Mouse (Mus musculus) neutrophil, adult 83 days (primary cell): Measurements from ENCODE around the gene Phox2b. TPM values are rescaled to one million over a fixed set of nuclear protein-coding genes. Genes with fewer than 3 reads are reported as not detected.

Experiments
- total RNA-seq, 2 experiments: library from RNA; stranded (reverse); gene quantifications; one replicate each; pipeline ENCODE4 v1.2.4; 2023

Phox2b gene
- total RNA-seq = not detected

DNA sequence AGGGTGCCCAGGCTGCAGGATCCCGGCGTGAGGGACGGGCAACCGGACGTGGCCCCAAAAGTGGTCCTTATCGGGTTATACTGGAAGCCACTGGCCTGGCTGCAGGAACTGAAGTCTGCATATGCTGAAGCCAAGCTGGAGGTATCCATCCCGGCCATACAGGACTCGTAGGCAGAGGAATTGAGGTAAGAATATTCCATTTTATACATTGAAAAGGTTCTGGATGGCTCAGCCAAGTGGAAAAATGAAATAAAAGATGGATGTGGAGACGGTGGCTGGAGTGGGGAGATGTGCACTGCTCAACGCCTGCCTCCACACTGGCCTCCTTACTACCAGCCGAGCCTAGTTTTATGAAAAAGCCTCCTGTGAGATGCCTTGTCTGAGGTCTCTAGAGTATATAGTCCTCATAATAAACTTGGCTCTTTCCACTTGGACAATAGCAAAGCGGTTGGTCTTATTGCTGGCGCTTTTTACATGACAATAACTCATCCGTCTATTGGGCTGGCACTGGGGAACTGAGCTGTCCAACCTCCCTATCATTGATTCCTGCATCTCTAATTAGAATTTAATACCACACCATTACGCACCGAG lies at the start of gene Phox2b:
Gene Phox2b, minus strand, starts transcription at position 569 of the 591 bp plus-strand sequence.

Other genes with a start within 250 kb of the Phox2b start
- gene Tmem33, start 161.3 kb upstream of the Phox2b start, total RNA-seq = 10 to 100 TPM; 59.0 to 78.5 TPM
- gene Slc30a9, start 207.7 kb upstream of the Phox2b start, total RNA-seq = 10 to 100 TPM; 34.6 to 43.3 TPM